Mouse (Mus musculus) stomach, embryonic 16.5 days (tissue): Measurements from ENCODE around the gene Wipf1. TPM values are rescaled to one million over a fixed set of nuclear protein-coding genes. Genes with fewer than 3 reads are reported as not detected.
"Not testable (repeated sequence)": the region's sequence is repeated elsewhere in the genome, so short reads cannot be mapped to it uniquely, and the experiment has no call there.

Source experiments
- ATAC-seq: fragments of 200-750 bp; cut with Nextera tagmentation; 2 replicates; pipeline ENCODE4 v1.8.0; 2017; ENCODE audit warnings: moderate number of reproducible peaks, moderate TSS enrichment; ENCODE audit not compliant: insufficient read depth, low FRiP score
- H3K27ac ChIP-seq: fragments of 300-500 bp; sonication (generic); 2 replicates; pipeline ENCODE4 v1.5.1; 2014; ENCODE audit warnings: low read length
- H3K27me3 ChIP-seq: fragments of 300-500 bp; sonication (generic); 2 replicates; pipeline ENCODE4 v1.6.1; 2014; ENCODE audit warnings: low read length, control low read depth, mixed read lengths; ENCODE audit not compliant: control insufficient read depth, insufficient read depth
- H3K36me3 ChIP-seq: fragments of 300-500 bp; sonication (generic); 2 replicates; pipeline ENCODE4 v1.6.1; 2014; ENCODE audit warnings: low read length; ENCODE audit not compliant: control insufficient read depth, insufficient read depth
- H3K4me1 ChIP-seq: fragments of 300-500 bp; sonication (generic); 2 replicates; pipeline ENCODE4 v1.6.1; 2014; ENCODE audit warnings: low read length, control low read depth, mixed read lengths; ENCODE audit not compliant: control insufficient read depth, insufficient read depth
- H3K4me2 ChIP-seq: fragments of 300-500 bp; sonication (generic); 2 replicates; pipeline ENCODE4 v1.6.1; 2014; ENCODE audit warnings: low read depth, low read length, mixed read lengths
- H3K4me3 ChIP-seq: fragments of 300-500 bp; sonication (generic); replicated peaks from 2 replicates; pipeline ENCODE4 v1.5.1; 2014; ENCODE audit warnings: mild to moderate bottlenecking, low read length
- H3K9ac ChIP-seq: fragments of 300-500 bp; sonication (generic); 2 replicates; pipeline ENCODE4 v1.6.1; 2014; ENCODE audit warnings: low read length
- H3K9me3 ChIP-seq: fragments of 300-500 bp; sonication (generic); replicated peaks from 2 replicates; pipeline ENCODE4 v1.6.1; 2016; ENCODE audit warnings: low read length, control low read depth; ENCODE audit not compliant: control insufficient read depth
- WGBS: fragments of 180-500 bp; shearing (Covaris S2); extraction: QIAGEN DNeasy Blood & Tissue Kit; methylation state at CpG from one replicate; pipeline ENCODE4 v1.1.7; 2014; 5-methylcytosine and 5-hydroxymethylcytosine counted together
- polyA plus RNA-seq: library from polyadenylated mRNA; unstranded; fragments of >200 nt; fragmentation: Nextera tagmentation; extraction: Ambion mirVana; gene quantifications from 2 replicates; pipeline ENCODE4 v1.2.1, GENCODE M21; 2015

The Wipf1 gene
- polyA plus RNA-seq, 1 experiment from 2014 or later, result 7.0 TPM

DNA sequence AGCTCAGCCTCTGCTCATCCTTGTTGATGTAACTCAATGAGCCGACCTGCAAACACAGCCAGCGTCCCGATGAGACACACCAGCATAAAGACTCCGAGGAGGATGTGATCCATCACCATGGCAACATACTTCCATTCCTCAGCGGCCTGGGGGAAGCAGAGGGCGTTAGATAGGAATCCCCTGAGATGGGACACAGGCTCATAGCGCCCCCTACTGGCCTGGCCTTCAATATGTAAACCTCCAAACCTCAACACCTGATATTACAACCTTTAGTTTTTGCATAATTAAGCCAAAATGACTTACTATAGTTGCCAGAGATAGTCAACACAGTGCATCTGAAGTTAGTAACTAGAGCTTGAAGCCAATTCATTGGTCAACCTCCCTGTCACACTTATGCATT lies 36.6 kb upstream of the Wipf1 start:
- 26% methylated on average over 7 of the region's 7 CpGs for WGBS
- no peaks in the 10 kb centered on the region for H3K9me3 ChIP-seq

DNA sequence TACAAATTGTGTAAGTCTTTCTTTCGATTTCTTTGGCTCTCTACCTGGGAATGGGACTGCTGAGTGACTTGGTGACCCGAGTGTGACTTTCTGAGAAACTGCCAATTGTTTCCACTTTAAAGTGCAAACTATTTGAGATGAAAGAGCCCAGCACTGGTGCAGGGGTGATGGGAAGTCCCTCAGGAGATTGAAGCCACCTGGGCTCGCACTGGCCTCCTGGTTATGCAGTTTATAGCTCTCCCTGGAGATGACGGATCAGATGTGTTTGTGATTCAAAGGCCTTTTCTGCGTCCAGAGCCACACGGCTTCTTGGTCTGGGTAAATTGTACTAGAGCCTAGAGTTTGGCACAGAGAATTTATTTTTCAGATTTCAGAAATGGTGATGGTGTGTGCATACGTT lies 34.2 kb upstream of the Wipf1 start:
- no peak for ATAC-seq
- peaks cover 9% of the 10 kb centered on the region for H3K4me1 ChIP-seq
- no peaks in the 10 kb centered on the region for H3K9me3 ChIP-seq
- no peak overlapping the region for H3K27ac ChIP-seq
- H3K4me2 ChIP-seq, result no peak overlapping the region
- no peaks in the 10 kb centered on the region for H3K27me3 ChIP-seq
- no peak overlapping the region for H3K9ac ChIP-seq
- no peaks in the 10 kb centered on the region for H3K36me3 ChIP-seq
- WGBS, result 47% methylated on average over 7 of the region's 7 CpGs
- no peak overlapping the region for H3K4me3 ChIP-seq

More for the DNA sequence above, 36.6 kb upstream of the Wipf1 start:
- Histone ChIP-seq H3K27me3 (no peaks in the 10 kb centered on the region), H3K4me1 (peaks cover 9% of the 10 kb centered on the region), H3K4me3 (no peak overlapping the region), H3K9ac (no peak overlapping the region), H3K27ac (no peak overlapping the region), H3K36me3 (no peaks in the 10 kb centered on the region), H3K4me2 (no peak overlapping the region)
- ATAC-seq, result no peak

DNA sequence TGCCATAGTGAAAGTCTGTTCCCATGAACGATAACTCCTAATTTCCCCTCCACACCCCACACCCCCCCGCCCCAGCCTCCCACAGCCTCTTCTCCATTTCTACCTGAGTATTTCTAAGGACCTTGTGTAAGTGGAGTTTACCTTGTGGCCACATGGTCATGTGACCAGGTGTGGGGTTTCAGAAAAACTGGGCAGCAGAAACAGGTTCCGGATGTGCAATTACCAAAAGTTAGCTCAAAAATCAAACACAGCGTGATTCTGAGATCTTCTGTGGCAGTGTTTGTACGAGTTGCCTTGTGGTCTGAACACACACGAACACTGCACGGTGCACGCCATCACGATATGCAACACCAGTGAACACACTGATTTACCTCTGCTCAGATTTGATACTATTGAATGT lies 33.1 kb upstream of the Wipf1 start:
- Histone ChIP-seq H3K4me2 (no peak overlapping the region), H3K27ac (no peak overlapping the region), H3K9me3 (no peaks in the 10 kb centered on the region), H3K4me1 (peaks cover 9% of the 10 kb centered on the region), H3K4me3 (no peak overlapping the region), H3K36me3 (no peaks in the 10 kb centered on the region), H3K9ac (no peak overlapping the region), H3K27me3 (no peaks in the 10 kb centered on the region)
- WGBS, result 79% methylated on average over 9 of the region's 9 CpGs
- no peak for ATAC-seq

DNA sequence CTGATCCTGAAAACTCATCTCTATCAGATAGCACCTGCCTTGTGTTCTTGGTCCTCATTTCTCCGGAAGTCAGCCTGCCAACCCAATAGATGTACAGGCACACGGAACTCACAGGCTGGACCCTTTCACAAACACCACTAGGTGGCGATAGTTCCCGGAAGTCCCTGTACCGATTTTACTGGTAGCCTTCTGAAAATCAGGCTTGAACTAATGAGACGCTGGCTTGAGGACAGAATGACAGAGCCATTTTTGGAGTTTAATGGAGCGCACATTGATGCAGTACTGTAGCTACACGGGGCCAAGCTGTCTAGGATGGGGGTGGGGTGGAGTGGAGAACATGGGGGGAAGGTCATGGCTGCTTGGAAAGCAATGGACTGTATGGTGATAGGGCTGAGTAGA lies 32.1 kb upstream of the Wipf1 start:
- Histone ChIP-seq H3K4me2 (peak overlapping the region; percentile 82), H3K9me3 (no peaks in the 10 kb centered on the region), H3K27ac (no peak overlapping the region), H3K4me3 (peak overlapping the region; percentile 42; the same call in 1 of the 2 replicates), H3K36me3 (no peaks in the 10 kb centered on the region), H3K27me3 (no peaks in the 10 kb centered on the region), H3K9ac (no peak overlapping the region), H3K4me1 (peaks cover 9% of the 10 kb centered on the region)
- 9% methylated on average over 8 of the region's 8 CpGs for WGBS
- peak; percentile 44; the same call in 1 of the 2 replicates for ATAC-seq

DNA sequence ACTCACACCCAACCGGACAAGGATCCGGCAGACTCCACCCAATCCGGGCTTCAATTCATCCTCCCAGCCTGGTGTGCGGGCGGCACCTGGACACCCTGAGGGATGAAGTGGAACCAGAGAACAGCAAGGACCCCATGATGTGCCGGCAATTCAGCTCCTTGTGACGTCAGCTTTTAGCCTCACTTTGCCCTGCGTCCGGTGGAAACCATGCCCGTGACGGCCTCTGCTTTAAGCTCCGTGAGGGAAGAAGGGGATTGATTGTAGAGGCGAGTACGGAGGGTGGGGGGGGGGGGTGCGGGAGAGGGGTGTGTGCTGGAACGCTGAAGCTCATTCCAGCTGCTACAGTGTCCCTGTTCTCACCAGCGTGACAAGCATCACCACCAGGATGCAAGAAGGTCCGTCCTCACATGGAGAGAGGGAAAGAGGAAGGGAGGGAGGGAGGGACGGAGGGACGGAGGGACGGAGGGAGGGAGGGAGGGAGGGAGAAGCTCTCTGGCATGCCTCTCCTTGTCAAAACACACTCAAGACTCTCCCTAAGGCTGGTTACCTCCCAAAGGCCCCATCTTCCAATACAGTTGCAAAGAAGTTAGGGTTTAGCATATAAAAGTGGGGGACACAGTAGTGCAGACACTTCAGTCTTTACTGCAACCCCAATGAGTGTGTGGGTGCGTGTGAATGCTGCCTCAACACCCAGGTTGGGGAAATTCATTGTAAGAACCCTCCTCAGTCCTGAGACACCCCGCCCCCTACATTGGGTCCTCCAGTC lies 31.5 kb upstream of the Wipf1 start:
- H3K9ac ChIP-seq, result peak overlapping the region; percentile 40
- 6% methylated on average over 22 of the region's 23 CpGs for WGBS

DNA sequence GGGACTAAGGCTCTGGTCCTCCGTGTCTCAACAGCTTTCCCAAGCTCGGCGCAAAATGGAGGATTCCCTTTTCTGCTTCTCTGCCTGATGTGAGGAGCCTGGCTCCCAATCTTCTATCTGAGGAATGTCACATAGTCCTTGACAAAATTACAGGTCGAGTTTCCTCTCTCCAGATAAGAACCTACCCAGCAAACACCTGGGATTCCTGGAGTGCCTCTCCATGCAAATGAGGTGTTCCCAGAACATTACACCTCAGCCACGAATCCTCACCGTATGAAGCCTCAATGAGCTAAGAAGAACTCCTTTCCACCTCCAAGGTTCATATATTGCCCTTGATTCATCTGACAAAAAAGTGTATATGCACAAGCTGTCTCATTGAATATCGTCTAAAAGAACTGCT lies 30.9 kb upstream of the Wipf1 start:
- Histone ChIP-seq H3K9me3 (no peaks in the 10 kb centered on the region), H3K9ac (no peak overlapping the region), H3K27me3 (no peaks in the 10 kb centered on the region), H3K4me2 (peak overlapping the region; percentile 82), H3K36me3 (no peaks in the 10 kb centered on the region), H3K4me1 (peaks cover 9% of the 10 kb centered on the region), H3K27ac (no peak overlapping the region), H3K4me3 (peak overlapping the region; percentile 42)
- ATAC-seq, result no peak
- 50% methylated on average over 7 of the region's 7 CpGs for WGBS

More for the DNA sequence above, 31.5 kb upstream of the Wipf1 start:
- ATAC-seq, result no peak; the same call in 1 of the 2 replicates
- Histone ChIP-seq H3K27ac (no peak overlapping the region), H3K27me3 (no peaks in the 10 kb centered on the region), H3K36me3 (no peaks in the 10 kb centered on the region), H3K9me3 (no peaks in the 10 kb centered on the region), H3K4me2 (peak overlapping the region; percentile 82), H3K4me3 (peak overlapping the region; percentile 42), H3K4me1 (peaks cover 9% of the 10 kb centered on the region)

DNA sequence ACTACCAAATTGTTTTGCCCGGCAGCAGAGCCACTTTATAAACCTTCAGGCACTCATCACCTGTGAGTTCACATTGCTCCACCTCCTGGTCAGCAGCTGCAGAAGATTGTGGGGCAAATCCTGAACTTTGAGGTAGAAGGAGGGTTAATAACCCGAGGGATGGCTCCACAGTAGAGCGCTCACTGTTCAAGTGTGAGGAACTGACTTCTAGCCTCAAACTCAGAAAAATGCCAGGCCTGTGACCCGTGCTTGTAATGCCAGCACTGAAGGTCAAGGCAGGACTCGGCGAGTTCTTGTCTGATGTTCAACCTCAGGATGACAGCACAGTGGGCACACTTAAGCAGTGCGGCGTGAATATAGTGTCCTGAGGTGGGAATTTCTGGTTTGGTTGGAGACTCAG lies 28.4 kb upstream of the Wipf1 start:
- Histone ChIP-seq H3K4me1 (peaks cover 9% of the 10 kb centered on the region), H3K27ac (no peak overlapping the region), H3K36me3 (no peaks in the 10 kb centered on the region), H3K9me3 (no peaks in the 10 kb centered on the region), H3K4me2 (no peak overlapping the region), H3K9ac (no peak overlapping the region), H3K4me3 (no peak overlapping the region), H3K27me3 (no peaks in the 10 kb centered on the region)
- ATAC-seq, result no peak
- WGBS, result 81% methylated on average over 8 of the region's 8 CpGs

DNA sequence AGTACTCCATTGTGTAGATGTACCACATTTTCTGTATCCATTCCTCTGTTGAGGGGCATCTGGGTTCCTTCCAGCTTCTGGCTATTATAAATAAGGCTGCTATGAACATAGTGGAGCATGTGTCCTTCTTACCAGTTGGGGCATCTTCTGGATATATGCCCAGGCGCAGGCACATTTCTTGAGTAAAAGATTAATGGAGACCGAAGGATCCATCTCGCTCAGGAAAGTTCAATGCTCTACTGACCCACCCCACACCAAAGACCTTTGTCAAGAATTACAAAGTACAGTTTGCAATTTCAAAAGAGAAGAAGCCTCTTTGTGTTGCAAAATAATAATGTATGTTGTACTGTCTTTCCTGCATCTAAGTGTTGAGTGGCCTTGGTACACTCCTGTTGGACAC lies 27.5 kb upstream of the Wipf1 start:
- H3K27me3 ChIP-seq, H3K4me2 ChIP-seq, H3K4me3 ChIP-seq, H3K27ac ChIP-seq, ATAC-seq, H3K4me1 ChIP-seq, H3K36me3 ChIP-seq, H3K9ac ChIP-seq, H3K9me3 ChIP-seq: not testable (repeated sequence)
- WGBS, result 89% methylated on average over 3 of the region's 3 CpGs

DNA sequence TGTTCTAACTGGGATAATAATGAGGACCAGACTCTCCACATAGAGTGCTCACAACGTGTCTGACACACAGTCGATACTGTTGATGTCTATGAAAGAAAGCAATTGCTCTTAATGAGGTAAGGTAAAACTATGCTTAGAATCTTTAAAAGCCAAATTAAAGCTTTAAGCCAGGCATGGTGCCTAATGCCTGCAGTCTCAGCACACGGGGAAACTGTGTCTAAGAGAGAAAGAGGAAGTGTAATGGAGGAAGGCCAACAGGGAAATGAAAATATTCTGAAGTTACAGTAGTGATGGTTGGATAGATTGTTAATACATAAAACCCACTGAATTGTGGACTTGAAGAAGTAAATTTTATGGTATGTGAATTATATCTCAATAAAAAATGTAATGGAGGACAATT lies 24.9 kb upstream of the Wipf1 start:
- H3K36me3 ChIP-seq, result no peaks in the 10 kb centered on the region
- no peak overlapping the region for H3K27ac ChIP-seq
- WGBS, result 77% methylated on average over 3 of the region's 3 CpGs
- H3K4me3 ChIP-seq, result no peak overlapping the region
- no peaks in the 10 kb centered on the region for H3K4me1 ChIP-seq
- H3K9me3 ChIP-seq, result no peaks in the 10 kb centered on the region
- H3K4me2 ChIP-seq, result no peak overlapping the region
- H3K9ac ChIP-seq, result no peak overlapping the region
- H3K27me3 ChIP-seq, result no peaks in the 10 kb centered on the region
- ATAC-seq, result no peak
